Mouse (Mus musculus) heart, postnatal 0 days (tissue): Measurements from ENCODE around the gene Cep112.

Experiments used
- CTCF ChIP-seq: IDR thresholded peaks from 2 replicates; pipeline ENCODE4 v1.5.1; 2016; ENCODE audit warnings: antibody characterized with exemption, control low read depth, low read depth
- EP300 ChIP-seq: IDR thresholded peaks from 2 replicates; pipeline ENCODE4 v1.6.1; 2016; ENCODE audit warnings: antibody characterized with exemption, low read depth

DNA sequence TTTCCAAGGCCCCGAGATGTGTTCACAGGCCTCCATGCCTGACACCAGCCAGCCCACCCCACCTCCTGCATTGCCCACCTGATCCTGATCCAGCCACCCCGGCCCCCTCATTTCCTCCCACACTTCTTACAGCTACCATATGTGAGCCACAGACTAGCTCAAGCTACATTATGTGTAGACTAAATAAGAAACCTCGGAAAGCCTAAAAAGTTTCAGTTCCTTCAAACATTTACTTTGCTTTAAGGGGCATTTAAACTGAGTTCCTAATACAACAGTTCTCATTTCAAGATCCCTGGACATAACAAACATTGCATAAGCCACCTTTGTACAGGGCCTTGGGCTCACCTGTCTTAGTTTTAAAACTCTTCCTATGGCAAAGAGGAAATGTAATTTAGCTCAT lies 415.2 kb downstream of the Cep112 start:
- TF ChIP-seq CTCF (no peak), EP300 (no peak)
